Comparison of ENCODE assay signal across 8 mouse cellular contexts in genomic region chr13:44907702-44908101, GRCm38 (mm10).
DNase-seq lines count a peak whose midpoint lies in the region; ATAC-seq and TF ChIP-seq lines count a peak whose summit lies in the region.

No protein-coding gene starts in this region.

- H3K4me1 ChIP-seq in hindbrain, embryonic 13.5 days (replicated peaks), result peaks cover 42% of the 10 kb centered on the region
- no peaks in the 10 kb centered on the region for H3K4me1 ChIP-seq in hindbrain, embryonic 11.5 days (replicated peaks; ENCODE audit: control insufficient read depth, insufficient read depth, low read length)
- peaks cover 40% of the 10 kb centered on the region for H3K4me1 ChIP-seq in embryonic facial prominence, embryonic 15.5 days
- H3K4me1 ChIP-seq in heart, adult 2 months (ENCODE audit: control insufficient read depth, insufficient read depth, low read length), result peaks cover 18% of the 10 kb centered on the region

- DNase-seq in hindbrain, embryonic 11.5 days (ENCODE audit: low spot score), result no peak
- DNase-seq in heart, adult 2 months, result peak; percentile 81 to 89
- DNase-seq in kidney, adult 9 months, result peak; percentile 87
- peak; percentile 88 to 97 for DNase-seq in left cerebral cortex, postnatal 25 days (ENCODE audit: low spot score in 2 of 2)
- peak; percentile 74 for DNase-seq in ovary, postnatal 36 days (ENCODE audit: low spot score)
- DNase-seq in thymus, postnatal 0 days (ENCODE audit: low spot score), result no peak

- no peak for TF ChIP-seq CTCF in heart, adult 2 months (IDR thresholded peaks at IDR 0.05)

- H3K79me2 ChIP-seq in heart, adult 2 months (replicated peaks; ENCODE audit: control insufficient read depth, insufficient read depth, low read length), result 0 out of 2 replicates have a peak, but pooled peaks cover 3% of the 10 kb centered on the region

- H3K4me2 ChIP-seq in hindbrain, embryonic 13.5 days, result no peak overlapping the region
- no peak overlapping the region for H3K4me2 ChIP-seq in hindbrain, embryonic 11.5 days (replicated peaks; ENCODE audit: low read depth, low read length)
- no peak overlapping the region for H3K4me2 ChIP-seq in embryonic facial prominence, embryonic 15.5 days (replicated peaks)

- peaks cover 87% of the 10 kb centered on the region for H3K36me3 ChIP-seq in hindbrain, embryonic 13.5 days
- H3K36me3 ChIP-seq in hindbrain, embryonic 11.5 days (ENCODE audit: control insufficient read depth, insufficient read depth, low read length), result 0 out of 2 replicates have a peak, but pooled peaks cover 7% of the 10 kb centered on the region
- H3K36me3 ChIP-seq in embryonic facial prominence, embryonic 15.5 days, result peaks cover 42% of the 10 kb centered on the region
- H3K36me3 ChIP-seq in heart, adult 2 months (ENCODE audit: control insufficient read depth, insufficient read depth, low read length), result peaks cover 22% of the 10 kb centered on the region

- no peak for TF ChIP-seq EP300 in heart, adult 2 months (IDR thresholded peaks at IDR 0.05; ENCODE audit: insufficient read depth, low read depth, low read length)

- no peak overlapping the region for H3K4me3 ChIP-seq in hindbrain, embryonic 13.5 days
- no peak overlapping the region for H3K4me3 ChIP-seq in hindbrain, embryonic 11.5 days (ENCODE audit: low read depth, low read length)
- no peak overlapping the region for H3K4me3 ChIP-seq in embryonic facial prominence, embryonic 15.5 days (replicated peaks)
- H3K4me3 ChIP-seq in heart, adult 2 months, result no peak overlapping the region

- peak overlapping the region; percentile 41 for H3K27ac ChIP-seq in hindbrain, embryonic 13.5 days
- H3K27ac ChIP-seq in hindbrain, embryonic 11.5 days (ENCODE audit: low read depth, low read length), result no peak overlapping the region
- peak overlapping the region; percentile 86 for H3K27ac ChIP-seq in embryonic facial prominence, embryonic 15.5 days (replicated peaks)
- H3K27ac ChIP-seq in heart, adult 2 months, result peak overlapping the region; percentile 23; the same call in 1 of the 2 replicates

- TF ChIP-seq POLR2A in heart, adult 2 months (IDR thresholded peaks at IDR 0.05; ENCODE audit: insufficient read depth, low read depth, low read length), result no peak

- H3K9me3 ChIP-seq in hindbrain, embryonic 13.5 days, result no peaks in the 10 kb centered on the region
- no peaks in the 10 kb centered on the region for H3K9me3 ChIP-seq in hindbrain, embryonic 11.5 days (ENCODE audit: control insufficient read depth, low read length)
- H3K9me3 ChIP-seq in embryonic facial prominence, embryonic 15.5 days (replicated peaks), result no peaks in the 10 kb centered on the region

- intact Hi-C loops in heart, adult 2 months (cut with DNase I), result loop anchor here (5.0 kb wide), 1 partner anchor 65 kb away; no protein-coding TSS in a partner anchor
- intact Hi-C loops in left cerebral cortex, postnatal 25 days (cut with DNase I), result loop anchor here (10.0 kb wide), 1 partner anchor 1043 kb away; no protein-coding TSS in a partner anchor

- no peaks in the 10 kb centered on the region for H3K27me3 ChIP-seq in hindbrain, embryonic 13.5 days
- no peaks in the 10 kb centered on the region for H3K27me3 ChIP-seq in hindbrain, embryonic 11.5 days (ENCODE audit: control insufficient read depth, insufficient read depth, low read length)
- H3K27me3 ChIP-seq in embryonic facial prominence, embryonic 15.5 days, result no peaks in the 10 kb centered on the region
- no peaks in the 10 kb centered on the region for H3K27me3 ChIP-seq in heart, adult 2 months (ENCODE audit: control insufficient read depth, insufficient read depth, low read length)

- peak; percentile 93 for ATAC-seq in hindbrain, embryonic 13.5 days (ENCODE audit: low FRiP score)
- no peak for ATAC-seq in hindbrain, embryonic 11.5 days (ENCODE audit: low FRiP score)
- ATAC-seq in embryonic facial prominence, embryonic 15.5 days (ENCODE audit: insufficient number of reproducible peaks, low FRiP score, low TSS enrichment, low read depth), result peak; percentile 91

- no peak overlapping the region for H3K9ac ChIP-seq in hindbrain, embryonic 13.5 days
- H3K9ac ChIP-seq in hindbrain, embryonic 11.5 days (ENCODE audit: low read depth, low read length), result no peak overlapping the region
- no peak overlapping the region for H3K9ac ChIP-seq in embryonic facial prominence, embryonic 15.5 days
- no peak overlapping the region for H3K9ac ChIP-seq in heart, adult 2 months (ENCODE audit: low read depth, low read length)

- WGBS in hindbrain, embryonic 13.5 days, result 41% methylated on average over 6 of the region's 6 CpGs
- 68% methylated on average over 6 of the region's 6 CpGs for WGBS in hindbrain, embryonic 11.5 days
- 18% methylated on average over 6 of the region's 6 CpGs for WGBS in embryonic facial prominence, embryonic 15.5 days
- 5% methylated on average over 6 of the region's 6 CpGs for WGBS in heart, adult 2 months

Comparison
In these comparisons a context has a peak if more than half of its experiments do, and no peak if none do; other contexts are left out.
1. DNase-seq: peak in heart, adult 2 months (2 of 2), kidney, adult 9 months (single experiment), left cerebral cortex, postnatal 25 days (2 of 2) and ovary, postnatal 36 days (single experiment); none in hindbrain, embryonic 11.5 days (single experiment) and thymus, postnatal 0 days (single experiment).